Mouse (Mus musculus): Measurements from ENCODE around the gene Hagh.

GRCm38 (mm10) chr17:24884391-24884790, 44.4 kb downstream of the Hagh start:
- no peak for TF ChIP-seq CTCF (conservative IDR thresholded peaks at IDR 0.05; ENCODE audit: insufficient read depth, insufficient read length, low read depth, low read length)
- TF ChIP-seq POLR2A (IDR thresholded peaks at IDR 0.05; ENCODE audit: low read depth, low read length): no peak

Measured in kidney, adult 2 months (tissue).